Mouse (Mus musculus) adrenal gland, postnatal 36 days (tissue): ENCODE data around the gene Nkapd1. TPM values are rescaled to one million over a fixed set of nuclear protein-coding genes. Genes with fewer than 3 reads are reported as not detected.

Experiments
- total RNA-seq, 2 experiments: library from RNA; stranded (reverse); gene quantifications; 2 replicates each; pipeline ENCODE4 v1.2.3; 2021

The Nkapd1 gene
- total RNA-seq, 2 experiments from 2014 or later, result 19.5 to 26.4 TPM

Other genes with a start within 250 kb of the Nkapd1 start
- gene Plet1, start 122.9 kb downstream of the Nkapd1 start, total RNA-seq, result not detected
- gene Pts, start 88.7 kb downstream of the Nkapd1 start, total RNA-seq, result 10 to 100 TPM; 59.2 to 88.5 TPM
- 1 to 10 TPM; 4.3 to 5.5 TPM for gene Il18, start 62.6 kb downstream of the Nkapd1 start, total RNA-seq
- 1 to 10 TPM; 2.7 to 5.7 TPM for gene Bco2, start 62.3 kb downstream of the Nkapd1 start, total RNA-seq
- gene Tex12, start 56.1 kb downstream of the Nkapd1 start, total RNA-seq, result not detected
- gene Sdhd, start 13.7 kb downstream of the Nkapd1 start, total RNA-seq, result 100 to 1,000 TPM; 261 to 290 TPM
- gene Timm8b, start 13.6 kb downstream of the Nkapd1 start, total RNA-seq, result 100 to 1,000 TPM; 196 to 200 TPM
- gene Pih1d2, start 143 bp downstream of the Nkapd1 start, total RNA-seq, result 1 to 10 TPM; 2.2 to 2.3 TPM
- gene Dlat, start 42.3 kb upstream of the Nkapd1 start, total RNA-seq, result 100 to 1,000 TPM; 161 to 169 TPM
- gene Dixdc1, start 122.1 kb upstream of the Nkapd1 start, total RNA-seq, result 1 to 10 TPM; 5.6 to 6.2 TPM
- 1 to 10 TPM; 3.5 to 4.6 TPM for gene 2310030G06Rik, start 129.1 kb upstream of the Nkapd1 start, total RNA-seq
- 10 to 100 TPM; 21.2 to 46.6 TPM for gene Cryab, start 133.9 kb upstream of the Nkapd1 start, total RNA-seq
- gene Hspb2, start 134.9 kb upstream of the Nkapd1 start, total RNA-seq, result 1 to 10 TPM; 1.5 to 2.2 TPM
- gene Fdxacb1, start 150.8 kb upstream of the Nkapd1 start, total RNA-seq, result 1 to 10 TPM; 4.2 to 6.1 TPM
- gene Alg9, start 157.6 kb upstream of the Nkapd1 start, total RNA-seq, result 10 to 100 TPM; 24.2 to 27.7 TPM
- gene 1110032A03Rik, start 158.1 kb upstream of the Nkapd1 start, total RNA-seq, result 10 to 100 TPM; 34.9 to 44.5 TPM
- 10 to 100 TPM; 35.4 to 35.7 TPM for gene Ppp2r1b, start 227.8 kb upstream of the Nkapd1 start, total RNA-seq